Mouse (Mus musculus): ENCODE data around the gene Nav1.

Nav1 gene

DNA sequence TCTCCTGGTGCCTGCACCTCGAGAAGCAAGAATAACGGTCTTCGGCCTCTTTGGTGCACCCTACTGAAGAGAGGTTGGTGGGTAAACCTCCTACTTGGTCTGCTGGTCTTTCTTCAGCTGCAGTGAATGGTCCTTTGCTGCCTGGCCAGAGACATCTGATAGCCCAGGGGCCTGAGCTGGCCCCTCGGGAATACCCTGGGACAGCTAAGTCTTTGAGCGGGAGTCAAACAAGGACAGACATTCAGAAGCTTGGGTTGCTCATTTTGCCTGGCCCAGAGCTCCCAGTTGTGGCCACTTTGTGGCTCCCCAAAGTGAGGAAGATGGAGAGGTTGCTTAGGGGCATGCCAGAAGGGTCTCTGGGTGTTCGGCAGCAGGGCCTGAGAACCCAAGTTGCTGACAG, 89.6 kb downstream of the Nav1 start:
- no peak for DNase-seq (ENCODE audit: low spot score in 2 of 2)

DNA sequence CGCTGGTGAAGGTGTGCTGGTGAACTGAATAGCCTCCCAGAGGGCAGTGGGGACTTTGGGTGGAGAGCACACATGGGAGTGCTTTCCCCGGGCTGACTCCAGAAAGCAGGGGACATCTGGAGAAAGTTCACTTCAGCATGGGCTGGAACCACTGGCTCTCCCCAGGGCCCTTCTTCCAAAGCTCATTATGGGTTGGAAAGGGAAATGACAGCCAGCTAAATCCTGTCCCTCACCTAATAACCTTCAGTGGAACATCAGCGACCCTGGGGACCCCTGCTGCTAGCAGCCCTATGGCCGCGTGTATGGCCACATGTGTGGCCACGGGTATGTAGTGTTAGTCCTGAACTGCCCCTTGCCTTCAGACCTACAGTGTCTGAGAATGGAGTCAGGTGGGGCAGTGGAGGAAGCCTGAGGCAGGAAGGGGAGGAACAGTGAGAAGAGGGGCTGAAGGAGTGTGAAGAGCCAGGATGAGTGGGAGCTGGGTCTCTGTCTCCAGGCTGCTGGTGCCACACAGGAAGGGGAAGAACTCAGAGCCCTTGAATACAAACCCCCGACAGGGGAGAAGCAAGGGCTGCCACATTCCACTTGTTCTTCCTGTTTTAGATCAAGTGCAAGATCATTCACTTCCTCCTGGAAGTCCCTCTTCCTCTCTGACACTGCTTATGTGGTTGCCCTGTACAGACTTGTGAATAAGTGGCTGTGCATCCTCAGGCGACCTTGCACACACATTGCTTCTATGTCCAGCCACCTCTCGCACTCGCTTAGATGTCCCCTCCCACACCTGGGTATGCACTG, 90.4 kb downstream of the Nav1 start:
- no peak for DNase-seq (ENCODE audit: low spot score in 2 of 2)

DNA sequence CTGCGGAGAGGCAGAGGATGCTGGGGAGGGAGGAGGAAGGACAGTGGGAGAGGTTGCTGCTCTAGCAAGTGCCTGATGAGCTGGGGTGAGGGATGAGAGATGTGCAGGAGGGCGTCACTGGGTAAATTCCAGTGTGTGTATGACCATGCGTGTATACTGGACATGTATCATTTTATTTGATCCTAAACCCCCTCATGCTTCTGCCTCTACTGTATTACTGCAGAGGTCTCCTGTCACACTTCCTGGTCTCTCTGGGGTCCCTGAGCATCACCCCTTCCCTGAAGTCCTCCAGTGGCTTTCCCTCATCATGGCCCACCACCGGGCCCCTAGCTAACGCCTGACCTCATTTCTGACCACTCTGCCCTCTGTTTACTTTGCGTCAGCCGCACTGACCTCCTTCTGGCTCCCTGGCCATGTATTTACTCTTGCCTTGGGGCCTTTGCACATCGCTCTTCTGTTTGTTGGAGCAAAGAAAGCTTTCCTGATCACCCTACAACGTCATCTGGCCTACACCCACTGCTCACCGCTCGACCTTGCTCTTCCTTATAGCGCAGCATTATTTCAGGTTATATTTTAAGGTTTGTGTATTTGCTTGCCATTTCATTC, 91.4 kb downstream of the Nav1 start:
- DNase-seq (ENCODE audit: low spot score in 2 of 2) = no peak

DNA sequence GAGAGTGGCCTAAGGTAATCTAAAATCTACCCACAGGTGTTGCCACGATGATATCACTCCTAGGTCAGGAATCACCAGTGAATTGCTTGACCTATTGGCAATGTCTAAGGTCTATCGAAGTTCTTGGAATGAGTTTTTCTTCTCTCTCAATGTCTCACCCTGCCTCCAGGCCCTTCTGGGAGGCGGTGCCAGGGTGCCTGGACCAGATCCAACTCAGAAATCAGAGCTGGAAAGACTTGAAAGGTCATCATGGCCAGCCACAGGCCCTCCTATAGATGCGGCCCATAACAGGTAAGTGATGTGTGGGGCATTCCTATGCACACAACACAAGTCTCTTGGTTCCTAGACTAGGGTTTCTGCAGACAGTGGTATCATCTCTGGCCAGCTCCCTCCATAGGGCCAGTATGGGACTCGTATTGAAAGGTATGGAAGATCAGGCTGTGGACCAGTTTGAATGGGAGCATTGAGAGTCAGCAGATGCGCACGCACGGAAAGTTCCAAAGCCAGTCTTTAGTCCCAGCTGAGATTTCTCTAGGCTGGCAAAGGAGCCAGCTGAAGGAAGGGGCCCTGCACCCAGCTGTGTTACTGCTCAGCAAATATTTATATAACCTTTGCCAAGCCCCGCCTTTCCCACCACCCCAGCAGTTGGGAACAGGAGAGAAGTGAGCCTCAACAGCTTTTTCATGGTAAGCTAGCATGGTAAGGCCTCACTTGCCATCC, 92.0 kb downstream of the Nav1 start:
- no peak for DNase-seq (ENCODE audit: low spot score in 2 of 2)

DNA sequence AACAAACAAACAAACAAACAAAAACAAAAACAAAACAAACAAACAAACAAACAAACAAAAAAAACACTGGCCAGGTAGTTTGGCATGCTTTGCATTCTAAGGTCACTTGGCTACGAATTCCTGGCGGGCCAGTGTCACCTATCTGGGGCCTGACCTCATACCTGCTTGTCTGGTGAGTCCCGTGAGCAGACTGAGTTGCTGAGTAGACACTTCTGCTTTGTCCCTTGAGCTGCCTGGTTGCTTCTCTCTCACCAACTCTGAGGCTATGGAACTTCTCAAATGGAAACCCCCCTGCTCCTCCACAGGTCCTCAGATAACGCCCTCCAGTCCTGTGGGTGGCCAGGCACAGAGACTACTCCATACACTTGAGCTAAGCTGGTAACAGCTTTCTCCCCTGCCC, 93.0 kb downstream of the Nav1 start:
- no peak for DNase-seq (ENCODE audit: low spot score in 2 of 2)

DNA sequence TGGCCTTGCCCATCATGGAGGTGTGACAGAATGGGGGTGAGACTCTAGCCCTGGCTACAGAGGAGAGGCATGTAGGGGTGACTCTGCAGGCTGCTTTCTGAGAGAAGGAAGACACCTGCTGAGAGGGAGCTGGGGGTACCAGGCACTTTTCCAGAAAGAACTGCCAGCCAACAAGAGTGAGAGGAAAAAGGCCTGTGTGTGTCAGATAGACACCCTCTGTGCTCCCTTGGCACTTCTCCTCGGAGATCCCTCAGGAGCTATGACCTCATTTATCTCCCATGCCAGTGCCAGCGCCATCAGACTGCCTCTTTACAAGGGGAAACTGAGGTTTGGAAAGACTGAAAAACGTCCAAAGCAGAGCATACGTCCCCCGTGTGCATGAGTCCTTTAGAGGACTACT, 93.6 kb downstream of the Nav1 start:
- no peak for DNase-seq (ENCODE audit: low spot score in 2 of 2)

DNA sequence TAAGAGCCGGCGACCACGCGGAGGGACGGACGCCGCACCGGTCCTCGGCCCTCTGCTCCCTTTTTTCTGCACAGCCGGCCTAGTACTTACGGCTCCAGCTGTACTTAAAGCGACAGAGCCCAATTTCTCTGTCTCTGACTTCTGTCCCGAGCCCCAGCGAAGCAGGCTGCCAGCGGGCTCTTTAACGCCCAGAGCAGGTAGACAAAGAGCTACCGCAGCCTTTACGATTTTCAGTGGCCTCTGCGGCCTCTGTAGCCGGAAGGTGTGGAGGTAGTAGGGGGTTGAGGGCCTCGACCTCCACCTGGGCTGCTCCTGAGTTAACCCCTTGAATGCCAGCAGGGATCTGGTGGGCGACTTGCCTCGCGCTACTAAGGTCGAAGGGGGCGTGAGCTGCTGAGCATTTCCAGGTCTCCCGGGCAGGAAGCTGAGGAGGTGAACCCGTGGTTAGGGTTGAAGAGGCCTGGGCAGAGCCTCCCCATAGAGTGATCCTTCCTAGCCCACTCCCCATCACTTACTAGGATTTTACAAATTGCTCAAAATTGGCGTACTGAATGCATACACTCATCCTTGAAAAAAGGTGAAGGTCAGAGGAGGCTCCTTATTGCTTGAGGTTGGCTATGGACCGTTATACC, 96.6 kb downstream of the Nav1 start:
- DNase-seq (ENCODE audit: low spot score in 2 of 2) = peak in 1 of 2 experiments; percentile 26

DNA sequence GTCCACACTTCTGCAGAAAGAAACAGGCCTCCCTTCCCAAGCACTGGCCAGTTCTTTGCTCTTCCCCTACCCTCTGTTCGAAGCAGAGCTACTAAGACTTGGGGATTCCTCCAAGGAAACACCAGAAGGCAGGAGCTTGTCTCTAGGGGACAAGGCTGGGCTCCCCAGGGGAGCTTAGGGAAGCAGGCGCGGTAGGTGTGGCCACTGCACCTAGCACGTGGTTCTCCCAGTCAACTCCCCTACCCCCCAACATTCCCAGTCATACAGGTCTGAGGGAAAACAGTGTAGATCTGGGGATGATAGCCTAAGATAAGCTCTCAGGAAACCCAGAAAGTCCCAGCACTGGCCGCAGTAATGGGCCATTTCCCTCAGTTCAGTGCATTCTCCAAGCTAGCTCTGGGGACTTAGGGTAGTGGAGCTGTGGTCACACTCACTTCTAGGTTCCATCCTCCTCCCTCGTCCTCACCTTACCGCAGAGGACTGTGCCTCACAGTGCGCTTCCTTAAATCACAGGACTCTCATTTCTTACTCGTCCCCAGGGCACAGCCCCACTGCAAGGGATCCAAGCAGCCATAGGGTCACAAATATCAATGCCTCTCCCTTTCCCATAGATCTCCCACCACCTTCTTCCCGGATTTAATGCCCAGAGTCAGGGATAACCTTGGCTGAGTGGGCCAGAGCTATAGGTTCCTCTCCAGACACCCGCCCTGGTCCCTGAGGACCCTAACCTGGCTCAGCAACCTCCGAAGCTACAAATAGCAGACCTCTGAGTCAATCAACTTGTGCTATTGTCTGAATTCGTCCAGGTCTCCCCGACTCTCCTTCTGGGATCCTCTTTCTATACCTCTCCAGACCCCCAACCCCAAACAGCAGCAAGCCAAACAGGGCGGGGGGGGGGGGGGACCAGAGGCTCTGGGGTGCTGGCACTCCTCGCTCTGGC, 97.7 kb downstream of the Nav1 start:
- no peak for DNase-seq (ENCODE audit: low spot score in 2 of 2)

DNA sequence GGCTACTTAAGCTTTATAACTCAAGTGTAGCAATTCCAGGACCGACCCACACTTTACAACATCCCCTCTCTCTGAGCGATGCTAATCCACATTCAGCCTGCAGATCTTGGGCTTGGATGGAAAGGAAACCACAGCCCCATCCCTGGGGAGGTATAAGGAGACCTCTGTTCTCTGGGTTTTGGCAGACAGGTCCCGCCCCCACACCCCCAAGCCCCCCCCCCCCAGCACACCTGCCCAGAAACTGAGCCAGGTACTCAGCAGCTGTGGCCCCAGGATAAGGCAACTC, 98.8 kb downstream of the Nav1 start:
- DNase-seq (ENCODE audit: low spot score in 2 of 2) = no peak

DNA sequence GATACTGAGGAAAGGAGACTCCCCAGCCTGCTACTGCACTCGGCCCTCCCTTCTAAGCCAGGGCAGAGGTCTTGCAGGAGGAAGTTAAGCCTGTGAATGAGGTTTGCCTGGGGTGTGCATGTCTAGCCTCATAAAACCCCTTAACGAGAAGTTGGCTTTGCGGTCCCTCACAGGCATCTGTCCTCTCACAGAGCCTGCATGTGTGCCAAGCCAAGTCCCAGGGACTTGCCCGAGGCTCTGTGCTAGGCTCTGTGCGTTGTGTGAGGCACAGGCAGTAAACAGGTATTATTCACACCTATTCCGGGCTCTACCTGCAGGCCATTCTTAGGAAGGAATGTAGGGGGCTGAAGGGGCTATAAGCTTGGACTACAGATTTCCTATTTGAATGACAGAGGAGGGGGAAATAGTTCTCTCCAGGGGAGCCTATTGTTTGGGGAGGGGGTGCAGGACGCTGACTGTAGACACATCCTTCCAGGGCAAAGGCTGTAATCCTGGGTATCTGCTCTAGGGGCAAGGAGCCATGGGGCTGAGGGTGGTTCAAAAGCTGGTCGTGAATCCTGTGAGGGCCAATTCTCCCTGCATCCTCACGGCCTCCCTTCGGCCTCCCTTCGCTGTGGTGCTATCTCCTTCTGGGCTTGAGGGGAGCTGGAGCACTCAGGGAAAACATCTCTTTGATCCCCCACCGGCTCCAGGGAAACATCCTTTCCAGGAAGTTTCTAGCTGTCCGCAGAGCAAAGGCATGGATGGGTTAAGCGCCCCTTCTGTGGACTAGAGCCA, 99.3 kb downstream of the Nav1 start:
- DNase-seq (ENCODE audit: low spot score in 2 of 2) = no peak

DNA sequence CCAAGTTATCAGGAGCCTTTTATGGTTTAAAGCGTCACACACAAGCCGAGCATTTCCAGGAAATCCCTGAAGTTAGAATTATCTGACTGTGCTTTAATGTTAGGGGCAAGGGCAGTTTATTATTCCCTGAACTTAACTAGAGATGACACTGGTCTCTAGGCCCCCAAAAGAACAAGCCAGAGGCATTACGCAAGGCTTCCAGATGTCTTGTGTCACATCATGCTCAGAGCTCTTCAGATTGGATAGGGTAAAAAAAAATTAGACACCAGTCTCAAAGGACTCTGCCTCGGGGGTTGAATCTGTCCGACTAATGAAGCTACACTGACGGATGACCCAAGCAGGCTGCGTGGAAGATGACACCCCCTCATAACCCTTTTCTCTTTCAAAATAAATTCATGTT, 101.6 kb downstream of the Nav1 start:
- no peak for DNase-seq (ENCODE audit: low spot score in 2 of 2)

DNA sequence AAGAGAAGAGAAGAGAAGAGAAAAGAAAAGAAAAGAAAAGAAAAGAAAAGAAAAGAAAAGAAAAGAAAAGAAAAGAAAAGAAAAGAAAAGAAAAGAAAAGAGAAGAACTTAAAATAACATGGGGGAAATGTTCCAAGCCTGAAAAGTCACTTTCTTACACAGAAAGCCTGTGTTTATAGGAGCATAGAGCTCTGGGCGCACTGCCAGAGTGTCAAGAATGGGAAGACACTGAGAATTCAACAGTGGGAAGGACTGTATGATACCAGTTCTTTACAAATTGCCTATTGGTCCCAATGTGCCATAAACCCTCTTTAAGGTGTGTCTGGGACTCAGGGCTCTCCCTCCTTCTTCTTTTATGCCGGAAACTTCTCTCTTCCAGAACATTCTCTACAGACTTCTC, 103.7 kb downstream of the Nav1 start:
- no peak for DNase-seq (ENCODE audit: low spot score in 2 of 2)

DNA sequence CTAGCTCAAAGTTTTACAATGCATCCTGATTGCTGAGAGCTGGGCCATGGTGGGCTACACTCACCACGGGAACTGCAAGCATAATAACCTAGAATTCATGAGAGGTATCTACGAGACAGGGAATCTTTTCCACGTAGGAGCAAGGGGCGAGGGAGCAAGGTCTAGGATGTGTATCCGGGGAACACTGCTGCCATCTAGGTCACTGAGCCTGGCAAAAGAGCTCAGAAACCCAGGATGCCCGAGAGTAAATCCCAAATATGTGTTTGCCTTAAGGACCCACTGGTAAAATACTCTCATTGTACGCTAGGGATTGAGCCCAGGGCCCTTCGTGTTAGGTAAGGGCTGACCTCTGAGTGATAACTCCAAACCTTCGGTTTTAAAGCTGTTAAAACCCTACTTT, 104.3 kb downstream of the Nav1 start:
- no peak for DNase-seq (ENCODE audit: low spot score in 2 of 2)

DNA sequence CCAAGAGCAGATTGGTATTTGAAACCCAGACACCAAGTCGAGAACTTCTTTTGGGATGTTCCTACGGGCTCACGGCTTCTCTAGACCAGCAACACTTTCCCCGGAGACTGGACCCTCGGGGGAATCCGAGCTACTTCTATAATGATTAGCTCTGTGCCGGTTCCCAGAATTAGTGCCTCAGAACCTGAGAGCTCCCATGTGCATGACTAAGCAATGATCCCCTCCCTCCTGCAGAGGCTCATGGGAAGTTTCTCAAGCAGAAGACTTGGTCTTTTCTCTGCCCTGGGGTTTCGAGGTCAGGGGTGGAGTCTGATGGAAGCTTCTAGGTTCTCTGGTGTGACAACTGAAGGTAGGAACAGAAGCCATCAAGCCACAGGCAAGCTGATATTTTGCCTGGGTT, 105.0 kb downstream of the Nav1 start:
- no peak for DNase-seq (ENCODE audit: low spot score in 2 of 2)

DNA sequence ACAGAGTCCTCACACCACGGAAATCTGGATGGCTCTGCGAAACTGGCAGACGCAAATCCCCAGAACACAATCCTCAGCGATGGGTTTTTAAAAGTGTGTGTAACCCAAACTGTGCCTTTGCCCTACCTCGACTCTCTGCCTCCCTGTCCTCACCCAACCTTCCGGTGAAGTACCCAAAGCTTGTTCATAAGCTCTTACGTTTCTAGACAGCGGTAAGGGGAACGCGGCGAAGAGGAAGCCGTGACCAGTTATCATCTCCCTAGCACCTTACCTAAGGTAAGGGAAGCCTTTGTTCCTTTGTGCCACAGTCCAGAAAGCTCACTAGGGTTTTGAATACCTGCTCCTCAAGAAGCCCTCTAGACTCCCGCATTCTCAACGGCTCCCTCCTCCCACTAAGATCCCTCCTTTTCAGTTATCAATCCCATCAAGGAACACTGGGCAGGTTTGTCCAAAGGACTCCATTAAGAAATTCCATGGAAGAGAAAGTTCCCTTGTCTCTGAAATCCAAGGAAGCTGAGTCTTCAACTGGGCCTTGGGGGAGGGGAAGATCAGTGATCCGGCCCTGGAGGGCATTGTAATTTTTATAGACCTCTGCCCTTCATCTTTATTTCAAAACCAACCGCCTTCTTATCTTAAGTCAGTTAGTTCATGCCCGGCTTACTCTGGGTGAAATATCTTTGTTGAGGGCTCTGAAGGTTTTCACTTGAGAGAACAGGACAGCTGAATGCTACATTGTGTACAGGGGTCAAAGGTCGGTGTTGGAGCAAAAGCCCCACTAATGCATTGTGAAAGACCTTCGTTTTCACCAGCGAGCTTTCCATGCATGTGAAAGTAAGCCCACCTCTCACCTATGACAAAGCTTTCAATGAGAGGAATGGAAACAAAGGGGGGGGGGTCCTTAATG, 108.4 kb downstream of the Nav1 start:
- DNase-seq (ENCODE audit: low spot score in 2 of 2) = no peak

DNA sequence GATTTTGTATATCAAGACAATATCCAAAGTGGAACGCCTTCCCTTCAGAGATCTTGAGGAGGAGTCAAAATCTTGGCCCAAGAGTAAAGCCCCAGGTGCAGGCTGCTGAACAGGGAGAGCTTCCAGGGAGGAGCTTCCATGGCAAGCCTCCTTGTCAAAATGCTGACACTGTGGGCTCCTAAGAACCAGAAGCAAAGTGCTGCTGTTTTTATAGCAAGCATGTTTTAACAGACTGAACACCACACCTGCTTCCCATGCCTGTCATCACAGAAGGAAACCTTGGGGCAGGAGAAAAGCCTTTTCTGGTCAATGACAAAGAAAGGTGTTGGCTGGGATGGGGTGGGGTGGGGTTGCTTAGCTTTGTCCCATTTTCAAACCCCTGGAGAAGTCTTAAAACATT, 112.0 kb downstream of the Nav1 start:
- no peak for DNase-seq (ENCODE audit: low spot score in 2 of 2)

DNA sequence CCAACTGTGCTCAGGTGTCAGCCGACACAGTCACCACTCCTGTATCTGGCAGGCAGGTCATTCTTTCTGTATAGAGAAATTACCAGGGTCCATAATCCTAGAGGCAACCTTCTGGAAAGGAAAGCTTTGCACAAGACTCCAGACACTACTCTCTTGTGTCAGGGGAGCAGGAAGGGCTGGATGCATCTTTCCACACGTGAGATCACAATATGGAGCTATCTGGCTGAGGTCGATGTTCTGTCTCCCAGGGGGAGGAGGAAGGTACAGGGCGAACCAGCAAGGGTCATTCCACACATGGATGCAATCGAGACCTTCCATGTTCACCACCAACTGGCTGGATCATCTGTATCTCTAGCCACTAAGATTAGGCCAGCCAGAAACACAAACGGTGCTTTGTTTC, 113.2 kb downstream of the Nav1 start:
- DNase-seq (ENCODE audit: low spot score in 2 of 2) = no peak

DNA sequence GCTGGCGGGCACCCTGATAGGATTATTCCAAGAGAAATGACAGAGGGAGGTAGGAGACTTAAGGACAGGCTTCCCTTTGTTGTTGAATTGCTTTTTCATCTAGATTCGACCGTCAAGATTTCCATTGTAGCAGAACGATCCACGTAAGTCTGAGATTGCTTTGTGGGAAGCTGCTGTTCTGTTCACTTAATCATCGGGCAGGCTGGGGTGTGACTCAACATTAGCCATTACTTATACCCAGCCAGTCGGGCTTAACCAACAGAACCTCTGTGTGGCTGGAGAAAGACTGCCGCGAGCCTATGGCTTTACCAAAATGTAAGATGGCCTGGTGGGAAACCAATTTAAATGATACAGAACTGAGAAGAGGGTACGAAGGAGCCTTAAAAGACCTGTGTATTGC, 114.7 kb downstream of the Nav1 start:
- no peak for DNase-seq (ENCODE audit: low spot score in 2 of 2)

DNA sequence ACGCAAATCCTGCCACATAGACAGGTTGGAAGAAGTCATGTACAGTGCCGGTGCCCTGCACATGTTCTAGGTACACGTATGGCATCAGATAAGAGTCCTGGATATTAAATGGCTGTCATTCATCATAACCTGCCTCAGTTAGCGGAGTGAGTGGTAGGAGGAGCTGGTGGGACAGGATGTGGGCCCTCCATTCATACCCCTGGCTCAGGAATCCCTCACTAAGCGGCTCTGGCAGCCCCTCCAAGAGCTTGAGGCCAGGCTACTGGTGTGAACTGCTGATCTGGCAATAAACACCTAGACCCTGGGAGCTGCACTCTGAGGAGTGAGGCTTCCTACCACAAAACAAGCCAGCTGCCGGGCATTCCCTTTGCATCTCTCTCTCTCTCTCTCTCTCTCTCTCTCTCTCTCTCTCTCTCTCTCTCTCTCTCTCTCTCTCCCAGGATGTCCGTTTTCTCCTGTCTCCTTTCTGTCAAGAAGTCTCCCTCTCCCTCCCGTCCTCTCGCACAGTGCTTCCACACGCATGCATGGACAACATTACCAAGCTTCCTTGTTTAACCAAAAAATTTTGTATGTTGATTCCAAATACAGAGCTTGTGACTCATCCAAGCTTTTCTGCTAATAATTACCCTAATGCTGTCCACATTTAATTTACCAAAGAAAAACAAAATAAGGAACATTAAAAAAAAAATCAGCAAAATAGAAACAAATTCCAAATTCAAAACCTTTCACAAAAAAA, 116.0 kb downstream of the Nav1 start:
- no peak for DNase-seq (ENCODE audit: low spot score in 2 of 2)
